Mouse (Mus musculus): ENCODE results near the gene Gm20388. TPM values are rescaled to one million over a fixed set of nuclear protein-coding genes. Genes with fewer than 3 reads are reported as not detected.

Gm20388 gene
- polyA plus RNA-seq, 1 experiment from 2014 or later: not detected

DNA sequence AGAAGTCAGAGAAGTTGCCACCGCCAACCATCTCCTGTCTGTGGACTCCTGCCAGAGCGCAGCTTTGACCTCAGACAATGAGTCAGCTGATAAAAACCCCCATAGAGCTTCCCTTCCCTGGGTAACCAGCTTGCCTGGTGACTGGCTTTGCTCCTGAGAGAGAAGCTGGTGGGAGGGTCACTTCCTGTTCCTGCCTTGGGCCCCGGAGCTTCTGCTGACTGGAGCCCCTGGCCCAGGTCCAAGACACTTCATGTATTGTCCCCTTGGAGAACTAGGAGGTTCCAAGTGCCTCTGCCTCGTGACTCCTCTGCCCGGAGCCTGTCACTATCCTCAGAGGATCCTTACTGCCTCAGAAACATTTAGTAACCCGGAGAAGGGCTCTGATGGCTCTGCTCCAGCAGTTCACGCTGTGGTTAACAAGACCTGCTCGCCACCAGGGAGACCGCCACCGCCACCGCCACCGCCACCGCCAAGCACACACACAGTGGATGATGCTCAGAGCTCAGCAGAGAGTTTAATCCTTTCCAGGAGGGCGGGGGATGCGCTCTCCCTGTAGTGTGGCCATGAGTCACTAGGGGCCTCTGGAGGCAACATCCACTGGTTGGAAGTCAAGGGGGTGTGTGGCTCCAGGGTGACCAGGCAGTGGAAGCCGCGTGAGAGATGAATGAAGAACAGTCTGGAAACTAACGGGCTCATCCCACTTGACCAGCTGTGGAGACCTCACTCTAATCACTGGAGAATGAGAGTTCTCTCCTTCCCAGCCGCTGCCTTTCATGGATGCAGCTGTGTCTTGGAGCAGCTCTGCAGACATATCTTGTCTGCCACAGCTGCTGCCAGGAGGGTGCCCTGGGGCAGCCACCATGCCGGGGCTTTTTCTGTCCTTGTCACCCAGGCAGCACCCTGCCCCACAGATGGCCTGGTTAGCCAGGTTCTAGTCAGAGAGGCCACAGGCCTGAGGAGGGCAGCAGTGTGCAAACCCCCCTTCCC is 653.5 kb downstream of the Gm20388 start:
- H3K27ac ChIP-seq: peak overlapping the region; percentile 87
- H3K4me2 ChIP-seq (replicated peaks): peak overlapping the region; percentile 16
- H3K4me3 ChIP-seq: no peak overlapping the region
- no peaks in the 10 kb centered on the region for H3K9me3 ChIP-seq
- peaks cover 29% of the 10 kb centered on the region for H3K36me3 ChIP-seq
- 21% methylated on average over 20 of the region's 20 CpGs for WGBS
- 0 out of 2 replicates have a peak, but pooled peaks have one; percentile 4 for ATAC-seq (ENCODE audit: insufficient number of reproducible peaks, insufficient read depth, low FRiP score, low TSS enrichment)
- no peak overlapping the region for H3K9ac ChIP-seq
- H3K27me3 ChIP-seq: no peaks in the 10 kb centered on the region
- peaks cover 73% of the 10 kb centered on the region for H3K4me1 ChIP-seq

DNA sequence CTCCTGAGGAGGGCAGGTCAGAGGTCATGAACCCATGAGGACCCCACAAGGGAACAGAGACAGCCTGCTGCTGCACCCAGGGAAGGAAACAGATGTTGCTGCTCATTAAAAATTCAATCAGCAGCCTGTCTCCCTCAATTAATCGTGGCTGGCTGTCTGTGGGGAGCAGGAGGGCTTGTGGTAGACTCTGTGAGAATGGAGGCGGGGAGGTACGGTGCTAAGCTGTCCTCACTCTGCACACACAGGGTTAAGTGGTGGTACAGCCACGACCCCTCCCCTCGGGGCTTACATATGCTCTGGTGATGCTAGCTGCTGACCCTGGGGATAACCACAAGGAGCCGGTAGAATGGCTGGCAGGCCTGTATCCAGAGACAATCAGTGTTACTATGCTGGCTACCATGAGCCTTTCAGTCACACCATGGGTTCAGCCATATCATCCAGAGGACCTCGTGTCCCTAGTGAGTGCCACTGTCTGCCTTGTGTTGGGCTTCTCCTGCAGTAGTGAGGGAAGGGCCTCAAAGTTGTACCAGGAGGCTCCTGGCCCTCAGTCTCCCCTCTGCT is 654.6 kb downstream of the Gm20388 start:
- peak overlapping the region; percentile 9; the same call in 1 of the 2 replicates for H3K4me2 ChIP-seq (replicated peaks)
- H3K4me1 ChIP-seq: peaks cover 62% of the 10 kb centered on the region
- ATAC-seq (ENCODE audit: insufficient number of reproducible peaks, insufficient read depth, low FRiP score, low TSS enrichment): 0 out of 2 replicates have a peak, but pooled peaks have one; percentile 42
- H3K4me3 ChIP-seq: no peak overlapping the region
- H3K27me3 ChIP-seq: no peaks in the 10 kb centered on the region
- no peaks in the 10 kb centered on the region for H3K9me3 ChIP-seq
- no peak overlapping the region for H3K9ac ChIP-seq
- 11% methylated on average over 7 of the region's 7 CpGs for WGBS
- H3K36me3 ChIP-seq: peaks cover 40% of the 10 kb centered on the region
- H3K27ac ChIP-seq: peak overlapping the region; percentile 63

DNA sequence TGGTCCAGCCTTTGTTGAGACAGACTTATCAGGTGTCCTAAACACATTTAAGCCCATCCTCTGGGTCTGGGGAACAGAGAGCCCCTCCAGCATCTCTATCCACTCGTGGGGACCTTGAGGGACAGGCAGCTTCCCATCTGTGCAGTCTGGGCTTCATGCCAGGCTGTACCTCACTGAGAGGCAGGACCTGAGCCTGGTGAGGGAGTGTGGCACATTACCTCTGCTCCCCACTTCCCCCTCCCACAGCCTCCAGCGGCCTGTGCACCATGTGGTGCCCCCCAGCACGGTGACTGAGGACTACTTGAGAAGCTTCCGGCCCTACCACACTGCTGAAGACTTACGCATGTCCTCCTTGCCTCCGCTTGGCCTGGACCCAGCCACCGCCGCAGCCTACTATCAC is 656.0 kb downstream of the Gm20388 start:
- H3K9me3 ChIP-seq: no peaks in the 10 kb centered on the region
- no peaks in the 10 kb centered on the region for H3K27me3 ChIP-seq
- no peak for ATAC-seq (ENCODE audit: insufficient number of reproducible peaks, insufficient read depth, low FRiP score, low TSS enrichment)
- whole genome bisulfite sequencing: 84% methylated on average over 8 of the region's 8 CpGs
- no peak overlapping the region for H3K4me3 ChIP-seq
- H3K4me1 ChIP-seq: peaks cover 47% of the 10 kb centered on the region
- H3K27ac ChIP-seq: no peak overlapping the region
- H3K4me2 ChIP-seq (replicated peaks): no peak overlapping the region
- H3K36me3 ChIP-seq: peaks cover 54% of the 10 kb centered on the region
- H3K9ac ChIP-seq: no peak overlapping the region

- Histone ChIP-seq H3K9ac (no peak overlapping the region), H3K9me3 (no peaks in the 10 kb centered on the region), H3K36me3 (peaks cover 65% of the 10 kb centered on the region), H3K4me3 (no peak overlapping the region), H3K27ac (no peak overlapping the region), H3K4me2 (replicated peaks) (no peak overlapping the region), H3K27me3 (no peaks in the 10 kb centered on the region), H3K4me1 (peaks cover 38% of the 10 kb centered on the region)
- ATAC-seq (ENCODE audit: insufficient number of reproducible peaks, insufficient read depth, low FRiP score, low TSS enrichment): no peak
- WGBS: 96% methylated on average over 17 of the region's 17 CpGs
Measured at GRCm38 (mm10) chr8:120567731-120568130, 657.1 kb downstream of the Gm20388 start.

- H3K27ac ChIP-seq: no peak overlapping the region
- peaks cover 33% of the 10 kb centered on the region for H3K4me1 ChIP-seq
Measured at GRCm38 (mm10) chr8:120568164-120568798, 657.6 kb downstream of the Gm20388 start.

GRCm38 (mm10) chr8:120569123-120569522 is 658.5 kb downstream of the Gm20388 start:
- ATAC-seq (ENCODE audit: insufficient number of reproducible peaks, insufficient read depth, low FRiP score, low TSS enrichment): no peak
- 95% methylated on average over 17 of the region's 17 CpGs for WGBS
- H3K27me3 ChIP-seq: no peaks in the 10 kb centered on the region
- H3K4me2 ChIP-seq (replicated peaks): no peak overlapping the region
- peaks cover 29% of the 10 kb centered on the region for H3K4me1 ChIP-seq
- H3K9me3 ChIP-seq: no peaks in the 10 kb centered on the region
- H3K9ac ChIP-seq: no peak overlapping the region
- H3K4me3 ChIP-seq: no peak overlapping the region
- H3K27ac ChIP-seq: no peak overlapping the region
- peaks cover 79% of the 10 kb centered on the region for H3K36me3 ChIP-seq

More at GRCm38 (mm10) chr8:120568164-120568798, 657.6 kb downstream of the Gm20388 start:
- no peak overlapping the region for H3K4me2 ChIP-seq (replicated peaks)
- no peak overlapping the region for H3K4me3 ChIP-seq
- no peaks in the 10 kb centered on the region for H3K27me3 ChIP-seq
- 96% methylated on average over 37 of the region's 37 CpGs for WGBS
- H3K9me3 ChIP-seq: no peaks in the 10 kb centered on the region
- no peak for ATAC-seq (ENCODE audit: insufficient number of reproducible peaks, insufficient read depth, low FRiP score, low TSS enrichment)
- H3K9ac ChIP-seq: no peak overlapping the region
- peaks cover 70% of the 10 kb centered on the region for H3K36me3 ChIP-seq

DNA sequence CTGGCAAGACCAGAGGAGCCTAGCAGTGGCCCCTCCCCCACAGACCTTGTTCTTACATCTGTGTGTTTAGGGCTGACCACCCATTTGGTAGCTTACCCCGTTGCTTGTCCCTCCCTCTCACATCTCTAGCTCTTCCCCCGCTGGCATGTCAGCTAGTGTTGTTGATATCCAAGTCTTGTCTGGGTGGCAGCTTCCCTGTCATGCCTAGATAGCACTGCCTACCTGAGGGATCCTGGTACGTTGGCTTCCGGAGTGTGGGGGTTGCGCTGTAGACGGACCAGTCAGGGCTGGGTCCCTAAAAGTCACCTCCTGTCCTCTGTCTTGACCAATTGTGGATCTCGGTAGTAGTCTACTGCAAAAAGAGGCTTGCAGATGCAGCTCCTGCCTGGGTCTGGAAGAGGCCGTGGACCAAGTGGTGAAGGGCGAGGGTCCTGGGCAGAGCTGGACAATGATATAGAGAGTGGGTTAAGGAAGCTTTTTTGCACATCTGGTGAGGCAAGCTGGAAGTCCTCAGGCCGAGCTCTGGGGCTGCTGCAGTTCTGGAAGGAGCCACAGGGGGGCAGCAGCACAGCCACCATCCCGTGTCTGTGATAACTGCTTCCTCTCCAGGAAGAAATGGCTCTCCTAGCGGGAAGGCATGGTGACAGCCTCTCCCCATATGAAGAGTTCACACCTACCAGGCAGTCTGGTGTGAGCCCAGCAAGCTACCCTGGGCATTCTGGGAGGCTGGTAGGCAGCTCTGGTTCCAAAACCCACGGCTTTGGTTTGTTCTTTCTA is 659.5 kb downstream of the Gm20388 start:
- ATAC-seq (ENCODE audit: insufficient number of reproducible peaks, insufficient read depth, low FRiP score, low TSS enrichment): no peak
- Histone ChIP-seq H3K36me3 (peaks cover 89% of the 10 kb centered on the region), H3K27ac (no peak overlapping the region), H3K9ac (no peak overlapping the region), H3K9me3 (no peaks in the 10 kb centered on the region), H3K4me2 (replicated peaks) (no peak overlapping the region), H3K4me3 (no peak overlapping the region), H3K27me3 (no peaks in the 10 kb centered on the region), H3K4me1 (peaks cover 26% of the 10 kb centered on the region)
- WGBS: 64% methylated on average over 13 of the region's 13 CpGs

GRCm38 (mm10) chr8:120571561-120571960 is 660.9 kb downstream of the Gm20388 start:
- ATAC-seq (ENCODE audit: insufficient number of reproducible peaks, insufficient read depth, low FRiP score, low TSS enrichment): no peak

DNA sequence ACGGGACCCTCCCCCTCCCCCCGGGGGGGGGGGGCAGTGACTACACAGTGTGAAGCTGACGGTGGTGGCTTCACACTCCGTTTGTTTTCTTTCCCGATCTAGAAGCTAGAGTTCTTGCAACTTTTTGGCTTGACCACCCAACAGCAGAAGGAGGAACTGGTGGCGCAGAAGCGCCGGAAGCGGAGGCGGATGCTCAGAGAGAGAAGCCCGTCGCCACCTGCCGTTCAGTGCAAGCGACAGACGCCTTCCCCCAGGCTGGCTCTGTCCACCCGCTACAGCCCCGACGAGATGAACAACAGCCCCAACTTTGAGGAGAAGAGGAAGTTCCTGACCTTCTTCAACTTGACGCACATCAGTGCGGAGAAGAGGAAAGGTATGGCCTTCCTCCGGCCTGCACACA is 661.9 kb downstream of the Gm20388 start:
- Histone ChIP-seq H3K4me2 (replicated peaks) (no peak overlapping the region), H3K4me1 (peaks cover 19% of the 10 kb centered on the region; the same call in 1 of the 2 replicates), H3K27ac (no peak overlapping the region), H3K9me3 (no peaks in the 10 kb centered on the region), H3K27me3 (no peaks in the 10 kb centered on the region), H3K9ac (no peak overlapping the region), H3K4me3 (no peak overlapping the region), H3K36me3 (peaks cover 100% of the 10 kb centered on the region)
- no peak for ATAC-seq (ENCODE audit: insufficient number of reproducible peaks, insufficient read depth, low FRiP score, low TSS enrichment)
- WGBS: 78% methylated on average over 21 of the region's 21 CpGs

More at GRCm38 (mm10) chr8:120571561-120571960, 660.9 kb downstream of the Gm20388 start:
- Histone ChIP-seq H3K4me1 (peaks cover 23% of the 10 kb centered on the region; the same call in 1 of the 2 replicates), H3K9ac (no peak overlapping the region), H3K27me3 (no peaks in the 10 kb centered on the region), H3K9me3 (no peaks in the 10 kb centered on the region), H3K4me2 (replicated peaks) (no peak overlapping the region), H3K27ac (no peak overlapping the region), H3K36me3 (peaks cover 100% of the 10 kb centered on the region), H3K4me3 (no peak overlapping the region)
- 79% methylated on average over 8 of the region's 8 CpGs for WGBS

DNA sequence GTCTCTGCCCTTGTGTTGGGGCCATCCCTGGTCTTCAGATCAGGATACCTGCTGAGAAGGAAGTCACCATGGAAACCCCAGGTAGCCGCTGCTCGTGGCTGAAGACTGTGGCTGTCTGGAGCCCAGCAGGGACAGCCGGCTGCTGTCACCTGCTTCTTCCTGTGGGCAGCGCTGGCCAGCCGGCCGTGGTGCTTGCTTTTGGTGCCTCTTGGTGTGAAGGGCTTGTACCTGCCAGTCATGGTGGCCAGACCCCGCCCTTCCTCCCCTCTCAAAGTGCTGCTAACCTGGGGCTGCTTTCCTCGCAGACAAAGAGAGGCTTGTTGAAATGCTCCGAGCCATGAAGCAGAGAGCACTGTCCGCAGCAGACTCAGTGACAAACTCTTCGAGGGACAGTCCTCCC is 663.2 kb downstream of the Gm20388 start:
- H3K4me2 ChIP-seq (replicated peaks): no peak overlapping the region
- no peaks in the 10 kb centered on the region for H3K9me3 ChIP-seq
- H3K27ac ChIP-seq: no peak overlapping the region
- peaks cover 100% of the 10 kb centered on the region for H3K36me3 ChIP-seq
- WGBS: 57% methylated on average over 11 of the region's 11 CpGs
- H3K4me3 ChIP-seq: no peak overlapping the region
- H3K4me1 ChIP-seq: peaks cover 19% of the 10 kb centered on the region; the same call in 1 of the 2 replicates
- no peaks in the 10 kb centered on the region for H3K27me3 ChIP-seq
- ATAC-seq (ENCODE audit: insufficient number of reproducible peaks, insufficient read depth, low FRiP score, low TSS enrichment): no peak
- no peak overlapping the region for H3K9ac ChIP-seq

DNA sequence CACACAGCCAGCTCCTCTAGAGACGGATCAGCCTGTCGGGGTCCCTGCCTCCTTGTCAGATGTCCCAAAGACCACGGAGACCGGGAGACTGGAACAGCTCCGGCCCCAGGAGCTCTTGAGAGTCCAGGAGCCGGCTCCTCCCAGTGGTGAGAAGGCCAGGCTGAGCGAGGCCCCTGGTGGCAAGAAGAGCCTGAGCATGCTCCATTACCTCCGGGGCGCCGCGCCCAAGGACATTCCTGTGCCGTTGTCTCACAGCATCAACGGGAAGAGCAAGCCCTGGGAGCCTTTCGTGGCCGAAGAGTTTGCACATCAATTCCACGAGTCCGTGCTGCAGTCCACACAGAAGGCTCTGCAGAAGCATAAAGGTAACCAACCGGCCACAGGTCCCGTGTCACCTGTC is 664.3 kb downstream of the Gm20388 start:
- peaks cover 19% of the 10 kb centered on the region; the same call in 1 of the 2 replicates for H3K4me1 ChIP-seq
- ATAC-seq (ENCODE audit: insufficient number of reproducible peaks, insufficient read depth, low FRiP score, low TSS enrichment): no peak

More for the DNA sequence above, 664.3 kb downstream of the Gm20388 start:
- 72% methylated on average over 19 of the region's 19 CpGs for WGBS
- no peak overlapping the region for H3K4me2 ChIP-seq (replicated peaks)
- H3K9ac ChIP-seq: no peak overlapping the region
- H3K36me3 ChIP-seq: peaks cover 98% of the 10 kb centered on the region
- no peak overlapping the region for H3K4me3 ChIP-seq
- H3K27ac ChIP-seq: no peak overlapping the region
- H3K27me3 ChIP-seq: no peaks in the 10 kb centered on the region
- no peaks in the 10 kb centered on the region for H3K9me3 ChIP-seq
